Mouse (Mus musculus) lung, postnatal 0 days (tissue): ENCODE data around the gene Cadps. TPM values are rescaled to one million over a fixed set of nuclear protein-coding genes. Genes with fewer than 3 reads are reported as not detected.
A peak's percentile ranks its signal among the peaks of the same experiment; 100 is the strongest.

Experiments used
- ATAC-seq: fragments of 200-750 bp; cut with Nextera tagmentation; 2 replicates; pipeline ENCODE4 v1.8.0; 2017; ENCODE audit warnings: moderate library complexity
- DNase-seq: peaks from one replicate; pipeline ENCODE4 v3.0.0-alpha.2; 2016; ENCODE audit warnings: low spot score
- H3K27ac ChIP-seq: fragments of 300-500 bp; sonication (generic); 2 replicates; pipeline ENCODE4 v1.5.1; 2014; ENCODE audit warnings: antibody characterized with exemption, mild to moderate bottlenecking, low read length, mixed read lengths
- H3K27me3 ChIP-seq: fragments of 300-500 bp; sonication (generic); replicated peaks from 2 replicates; pipeline ENCODE4 v1.6.1; 2014; ENCODE audit warnings: low read length, mixed read lengths; ENCODE audit not compliant: insufficient read depth
- H3K36me3 ChIP-seq: fragments of 300-500 bp; sonication (generic); 2 replicates; pipeline ENCODE4 v1.6.1; 2014; ENCODE audit warnings: low read length, mixed read lengths; ENCODE audit not compliant: insufficient read depth
- H3K4me1 ChIP-seq: fragments of 300-500 bp; sonication (generic); 2 replicates; pipeline ENCODE4 v1.6.1; 2014; ENCODE audit warnings: antibody characterized with exemption, low read depth, low read length, mixed read lengths; ENCODE audit not compliant: insufficient read depth
- H3K4me2 ChIP-seq: fragments of 300-500 bp; sonication (generic); replicated peaks from 2 replicates; pipeline ENCODE4 v1.6.1; 2014; ENCODE audit warnings: low read depth, mild to moderate bottlenecking, low read length, moderate library complexity, mixed read lengths
- H3K4me3 ChIP-seq: fragments of 300-500 bp; sonication (generic); 2 replicates; pipeline ENCODE4 v1.5.1; 2014; ENCODE audit warnings: low read depth, low read length
- H3K9ac ChIP-seq: fragments of 300-500 bp; sonication (generic); replicated peaks from 2 replicates; pipeline ENCODE4 v1.6.1; 2014; ENCODE audit warnings: low read depth, mild to moderate bottlenecking
- H3K9me3 ChIP-seq: fragments of 300-500 bp; sonication (generic); 2 replicates; pipeline ENCODE4 v1.6.1; 2016; ENCODE audit warnings: low read length, mixed read lengths
- CTCF ChIP-seq: IDR thresholded peaks from 2 replicates; pipeline ENCODE4 v1.5.1; 2016; ENCODE audit warnings: antibody characterized with exemption, mild to moderate bottlenecking
- EP300 ChIP-seq: IDR thresholded peaks from 2 replicates; pipeline ENCODE4 v1.6.1; 2016; ENCODE audit warnings: antibody characterized with exemption, mild to moderate bottlenecking, control low read depth
- WGBS: fragments of 180-500 bp; shearing (Covaris S2); extraction: QIAGEN DNeasy Blood & Tissue Kit; methylation state at CpG from one replicate; pipeline ENCODE4 v1.1.7; 2014; 5-methylcytosine and 5-hydroxymethylcytosine counted together
- polyA plus RNA-seq: library from polyadenylated mRNA; unstranded; fragments of >200 nt; fragmentation: Nextera tagmentation; extraction: Ambion mirVana; gene quantifications from 2 replicates; pipeline ENCODE4 v1.2.1, GENCODE M21; 2015

Cadps gene
- polyA plus RNA-seq, 1 experiment from 2014 or later: 0.16 TPM

DNA sequence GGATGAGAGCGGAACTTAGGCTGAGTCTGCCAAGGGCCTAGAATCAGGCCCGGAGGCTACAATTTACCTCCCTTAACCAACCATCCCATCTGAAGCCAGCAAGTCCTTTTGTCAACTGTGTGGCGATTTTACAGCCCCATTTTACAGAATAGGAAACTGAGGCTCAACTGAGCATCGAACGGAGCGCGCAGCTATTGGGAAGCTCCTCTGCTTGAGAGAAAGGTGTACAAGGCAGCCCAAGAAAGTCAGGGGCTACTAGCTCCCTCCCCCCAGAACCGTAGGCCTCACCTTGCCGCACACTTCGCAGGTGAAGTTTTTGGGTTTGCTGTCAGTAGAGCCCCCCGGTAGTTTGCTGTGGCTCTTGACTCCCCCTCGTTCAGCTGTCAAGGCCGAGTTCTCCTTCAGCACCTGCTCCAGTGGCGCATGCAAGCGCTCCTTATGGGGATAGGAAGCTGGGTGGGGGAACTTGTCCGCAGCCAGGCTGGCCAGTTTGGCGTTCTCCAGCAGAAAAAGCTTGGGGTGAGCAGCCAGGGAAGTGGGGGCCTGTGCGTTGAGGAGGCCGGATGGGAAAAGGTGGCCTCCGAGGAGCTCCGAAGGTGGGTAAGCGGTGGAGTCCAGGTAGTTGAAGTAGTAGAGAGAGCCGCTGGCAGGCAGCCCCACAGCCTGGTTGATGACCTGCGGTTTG, 478.7 kb downstream of the Cadps start:
- TF ChIP-seq EP300: no peak
- no peak for TF ChIP-seq CTCF
- H3K4me2 ChIP-seq: no peak overlapping the region
- H3K9me3 ChIP-seq: no peaks in the 10 kb centered on the region
- no peak overlapping the region for H3K4me3 ChIP-seq
- ATAC-seq (no peak), DNase-seq (no peak)
- peaks cover 97% of the 10 kb centered on the region for H3K27me3 ChIP-seq
- WGBS: 4% methylated on average over 23 of the region's 24 CpGs
- no peak overlapping the region for H3K27ac ChIP-seq
- no peak overlapping the region for H3K9ac ChIP-seq
- no peaks in the 10 kb centered on the region for H3K36me3 ChIP-seq
- no peaks in the 10 kb centered on the region for H3K4me1 ChIP-seq

DNA sequence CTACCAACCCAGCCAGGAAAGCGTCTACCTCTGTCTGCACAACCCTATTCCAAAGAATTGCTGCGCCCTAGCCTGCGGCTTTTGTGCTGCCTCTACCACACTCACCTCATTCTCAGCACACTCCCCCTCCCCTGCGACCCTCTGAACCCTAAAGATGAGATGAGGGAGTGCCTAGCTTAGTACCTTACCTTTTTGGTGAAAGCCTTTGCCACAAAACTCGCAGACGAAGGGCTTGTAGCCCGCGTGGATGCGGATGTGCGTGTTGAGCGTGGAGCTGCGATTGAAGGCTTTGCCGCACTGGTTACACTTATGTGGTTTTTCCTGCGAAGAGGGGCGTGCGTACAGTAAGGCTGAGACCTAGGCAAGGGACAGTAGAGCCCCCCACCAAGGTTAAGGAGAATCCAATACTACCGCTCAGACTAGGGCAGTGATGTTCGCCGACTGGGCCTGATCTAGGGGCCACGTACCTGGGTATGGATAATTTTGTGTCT, 479.4 kb downstream of the Cadps start:
- ATAC-seq: no peak
- H3K27ac ChIP-seq: no peak overlapping the region
- H3K9me3 ChIP-seq: no peaks in the 10 kb centered on the region
- no peak overlapping the region for H3K4me3 ChIP-seq
- no peaks in the 10 kb centered on the region for H3K36me3 ChIP-seq
- H3K4me2 ChIP-seq: no peak overlapping the region
- peaks cover 97% of the 10 kb centered on the region for H3K27me3 ChIP-seq
- H3K9ac ChIP-seq: no peak overlapping the region
- 3% methylated on average over 20 of the region's 20 CpGs for WGBS
- H3K4me1 ChIP-seq: no peaks in the 10 kb centered on the region
- TF ChIP-seq CTCF (no peak), EP300 (no peak)
- no peak for DNase-seq

DNA sequence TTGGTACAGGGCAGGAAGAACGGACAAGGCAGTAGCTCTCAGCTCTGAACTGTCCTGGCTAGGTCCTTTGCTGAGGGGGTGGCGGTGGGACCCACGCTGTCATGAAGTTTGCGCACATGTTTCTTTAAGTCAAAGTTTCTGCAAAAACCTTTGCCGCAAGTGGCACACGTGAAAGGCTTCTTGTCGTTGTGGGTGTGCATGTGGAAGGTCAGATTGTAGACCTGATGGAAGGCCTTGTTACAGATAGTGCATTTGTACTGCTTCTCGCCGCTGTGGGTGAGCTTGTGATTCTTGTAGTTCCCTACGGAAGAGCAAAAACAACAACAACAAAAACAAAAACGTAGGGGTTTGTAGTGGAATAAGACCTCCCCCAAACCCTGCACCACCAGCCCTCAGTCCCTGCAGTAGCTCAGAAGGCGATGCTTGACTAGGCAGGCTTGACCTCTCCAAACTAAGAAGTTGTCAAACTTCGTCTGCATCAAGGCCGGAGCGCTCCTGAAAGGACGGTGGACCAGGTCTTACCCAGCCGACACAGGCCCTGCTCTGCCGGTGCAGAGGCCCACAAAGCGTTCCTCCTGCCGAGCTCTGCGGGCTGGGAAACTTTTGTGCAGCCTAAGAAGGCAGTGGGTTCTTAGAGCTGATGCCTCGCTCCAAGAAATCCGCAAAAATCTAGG, 480.3 kb downstream of the Cadps start:
- ATAC-seq: no peak
- no peak for DNase-seq
- H3K27me3 ChIP-seq: peaks cover 96% of the 10 kb centered on the region

DNA sequence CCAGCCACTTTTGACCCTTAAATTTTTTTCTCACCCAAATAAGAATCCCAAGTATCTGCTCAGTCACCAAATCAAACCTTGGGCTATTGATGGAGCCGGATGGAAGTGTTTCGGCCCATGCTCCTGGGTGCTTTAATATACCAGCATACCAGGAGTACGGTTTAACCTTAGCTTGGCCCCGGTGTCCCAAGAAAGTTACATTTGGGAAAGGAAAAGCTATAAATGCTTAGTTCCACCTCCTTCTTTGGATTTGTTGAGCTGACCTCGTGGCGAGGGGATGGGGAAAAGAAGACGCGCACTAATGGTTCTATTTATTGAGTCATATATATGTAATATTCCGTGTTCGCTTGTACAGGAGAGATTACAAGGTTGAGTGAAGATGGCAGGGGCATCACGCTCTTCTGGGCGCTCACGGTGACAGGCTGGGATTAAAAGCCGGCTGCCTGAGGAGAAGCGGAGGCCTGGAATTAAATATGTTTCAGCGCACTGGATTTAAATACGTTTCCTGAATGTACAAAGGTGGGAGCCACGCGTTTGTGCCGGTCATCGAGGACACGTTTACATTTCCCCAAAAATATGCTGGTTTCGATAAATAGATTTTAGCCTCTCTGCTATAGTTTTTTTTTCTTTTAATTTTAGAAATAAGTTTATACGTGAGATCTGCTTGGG, 481.0 kb downstream of the Cadps start:
- no peak overlapping the region for H3K4me2 ChIP-seq
- no peak overlapping the region for H3K9ac ChIP-seq
- H3K27me3 ChIP-seq: peaks cover 95% of the 10 kb centered on the region
- no peaks in the 10 kb centered on the region for H3K9me3 ChIP-seq
- H3K4me3 ChIP-seq: no peak overlapping the region
- 3% methylated on average over 24 of the region's 24 CpGs for WGBS
- no peaks in the 10 kb centered on the region for H3K36me3 ChIP-seq
- H3K27ac ChIP-seq: no peak overlapping the region
- ATAC-seq (no peak), DNase-seq (no peak)
- no peaks in the 10 kb centered on the region for H3K4me1 ChIP-seq
- TF ChIP-seq CTCF (no peak), EP300 (no peak)

More for the DNA sequence above, 480.3 kb downstream of the Cadps start:
- Histone ChIP-seq H3K9me3 (no peaks in the 10 kb centered on the region), H3K4me1 (no peaks in the 10 kb centered on the region), H3K4me2 (no peak overlapping the region), H3K4me3 (no peak overlapping the region), H3K36me3 (no peaks in the 10 kb centered on the region), H3K9ac (no peak overlapping the region), H3K27ac (no peak overlapping the region)
- WGBS: 4% methylated on average over 23 of the region's 23 CpGs
- no peak for TF ChIP-seq CTCF
- no peak for TF ChIP-seq EP300

DNA sequence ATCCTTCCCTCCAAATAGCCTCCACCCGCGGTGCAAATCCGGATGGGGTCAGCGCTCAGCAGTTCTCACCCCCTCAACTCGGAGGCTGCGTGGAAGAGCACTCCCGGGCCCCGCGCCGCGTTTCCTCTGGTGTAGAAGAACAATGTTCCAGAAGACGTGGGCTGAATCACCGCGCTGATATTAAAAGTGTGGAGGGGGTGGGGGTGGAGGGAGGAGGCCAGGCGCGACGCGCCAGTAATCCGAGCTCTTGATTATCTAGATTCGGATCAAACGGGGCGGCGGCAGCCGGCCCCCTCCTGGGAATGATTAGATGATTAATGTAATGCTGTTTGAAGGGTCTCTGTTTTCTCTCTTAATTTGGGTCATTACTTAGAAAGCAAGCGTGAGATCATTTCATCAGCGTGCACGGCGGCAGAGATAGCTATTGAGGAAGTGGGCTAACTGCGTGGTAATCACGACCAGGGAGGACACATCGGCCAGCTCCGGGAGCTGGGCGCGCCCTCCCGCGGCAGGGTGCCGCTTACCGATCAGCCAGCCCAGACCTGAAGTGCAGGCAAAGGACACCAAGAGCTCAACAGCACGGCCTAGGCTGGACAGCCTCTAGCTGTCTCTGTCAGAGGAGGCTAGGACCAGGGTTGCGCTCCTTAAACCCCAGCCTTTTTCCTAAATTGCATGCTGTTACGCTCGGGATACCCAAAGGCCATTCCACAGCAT, 481.6 kb downstream of the Cadps start:
- no peak overlapping the region for H3K4me2 ChIP-seq
- WGBS: 1% methylated on average over 42 of the region's 42 CpGs
- peaks cover 91% of the 10 kb centered on the region for H3K27me3 ChIP-seq
- no peak for DNase-seq
- H3K4me3 ChIP-seq: 0 out of 2 replicates have a peak overlapping the region, but pooled peaks have one; percentile 10
- H3K4me1 ChIP-seq: no peaks in the 10 kb centered on the region
- TF ChIP-seq CTCF (peak; percentile 23), EP300 (no peak)
- no peak overlapping the region for H3K9ac ChIP-seq
- H3K27ac ChIP-seq: no peak overlapping the region
- H3K36me3 ChIP-seq: no peaks in the 10 kb centered on the region
- no peaks in the 10 kb centered on the region for H3K9me3 ChIP-seq
- no peak for ATAC-seq
